Mouse (Mus musculus): ENCODE results near the gene Lipm.

- TF ChIP-seq CTCF (IDR thresholded peaks at IDR 0.05; ENCODE audit: borderline replicate concordance, extremely low read depth, insufficient read depth, insufficient read length) = no peak
- no peak for TF ChIP-seq POLR2A (IDR thresholded peaks at IDR 0.05; ENCODE audit: borderline replicate concordance, extremely low read depth, insufficient read depth, insufficient read length, poor library complexity, severe bottlenecking)
Observed at GRCm38 (mm10) chr19:34171167-34171566, 70.4 kb downstream of the Lipm start.
